Mouse (Mus musculus) effector memory CD4-positive, alpha-beta T cell, adult 5 months (primary cell): ENCODE results near the gene Gm9964. TPM values are rescaled to one million over a fixed set of nuclear protein-coding genes. Genes with fewer than 3 reads are reported as not detected.

ENCODE experiments used
- polyA plus RNA-seq: library from polyadenylated mRNA; unstranded; fragments of 100-300 nt; shearing (Covaris generic); gene quantifications from one replicate; pipeline ENCODE4 v1.2.1, GENCODE M21; 2017

The Gm9964 gene
- polyA plus RNA-seq, result not detected

DNA sequence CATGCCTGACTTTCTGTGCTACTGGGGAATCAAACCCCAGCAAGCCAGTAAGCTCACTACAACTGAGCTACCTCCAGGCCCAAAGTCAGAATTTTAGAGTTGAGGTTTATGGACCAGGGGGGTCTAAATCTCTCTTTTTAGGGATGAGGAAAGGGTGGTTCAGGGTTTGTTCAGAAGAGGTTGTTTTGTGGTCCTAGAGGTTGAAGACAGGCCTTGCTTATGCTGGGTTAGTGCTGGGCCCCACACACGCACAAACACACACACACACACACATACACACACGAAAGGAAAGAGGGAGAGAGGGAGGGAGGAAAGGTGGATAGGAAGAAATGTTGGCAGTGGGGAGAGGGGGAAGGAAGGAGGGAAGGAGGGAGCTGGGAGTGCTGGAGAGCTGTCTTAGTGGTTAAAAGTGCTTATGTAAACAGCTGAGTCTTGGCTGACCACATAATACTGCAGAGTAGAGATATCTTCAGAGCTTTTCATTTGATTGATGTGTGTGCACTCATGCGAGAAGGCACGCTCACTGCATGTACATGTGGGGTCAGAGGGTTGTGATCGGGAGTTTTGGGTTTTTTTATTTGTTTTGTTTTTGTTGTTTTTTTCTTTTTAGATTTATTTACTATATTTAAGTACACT, at the start of gene Gm9964:
Gene Gm9964 (minus strand): TSS at position 51 of the 636 bp plus-strand sequence.

DNA sequence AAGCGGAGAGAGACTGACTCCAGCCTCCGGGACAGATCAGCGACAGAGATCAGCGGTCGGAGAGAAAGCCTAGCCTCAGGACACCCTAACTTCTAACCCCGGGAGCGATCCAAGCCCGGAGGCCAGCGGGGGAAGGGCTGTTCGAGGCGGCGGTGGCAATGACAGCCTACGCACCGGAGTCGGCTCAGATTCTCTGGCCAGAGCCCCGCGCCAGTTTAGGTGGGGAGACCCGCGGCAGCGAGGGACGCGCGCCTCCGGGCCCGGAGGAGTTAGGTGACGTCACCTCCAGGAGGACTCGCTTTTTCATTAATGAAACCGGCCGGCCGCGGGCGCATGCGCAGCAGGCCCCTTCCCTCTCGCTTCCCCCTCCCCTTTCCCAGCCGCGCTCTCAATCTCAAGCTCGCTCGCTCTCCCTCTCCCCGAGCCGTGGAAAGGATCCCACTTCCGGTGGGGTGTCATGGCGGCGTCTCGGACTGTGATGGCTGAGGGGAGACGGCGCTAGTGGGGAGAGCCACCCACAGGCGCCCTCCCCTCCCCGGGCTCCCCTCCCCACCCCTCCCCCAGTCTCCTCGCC, 42.6 kb upstream of the Gm9964 start, which contains the start of gene Nf1:
Gene Nf1 (plus strand): TSS at position 460 of the 574 bp plus-strand sequence.

DNA sequence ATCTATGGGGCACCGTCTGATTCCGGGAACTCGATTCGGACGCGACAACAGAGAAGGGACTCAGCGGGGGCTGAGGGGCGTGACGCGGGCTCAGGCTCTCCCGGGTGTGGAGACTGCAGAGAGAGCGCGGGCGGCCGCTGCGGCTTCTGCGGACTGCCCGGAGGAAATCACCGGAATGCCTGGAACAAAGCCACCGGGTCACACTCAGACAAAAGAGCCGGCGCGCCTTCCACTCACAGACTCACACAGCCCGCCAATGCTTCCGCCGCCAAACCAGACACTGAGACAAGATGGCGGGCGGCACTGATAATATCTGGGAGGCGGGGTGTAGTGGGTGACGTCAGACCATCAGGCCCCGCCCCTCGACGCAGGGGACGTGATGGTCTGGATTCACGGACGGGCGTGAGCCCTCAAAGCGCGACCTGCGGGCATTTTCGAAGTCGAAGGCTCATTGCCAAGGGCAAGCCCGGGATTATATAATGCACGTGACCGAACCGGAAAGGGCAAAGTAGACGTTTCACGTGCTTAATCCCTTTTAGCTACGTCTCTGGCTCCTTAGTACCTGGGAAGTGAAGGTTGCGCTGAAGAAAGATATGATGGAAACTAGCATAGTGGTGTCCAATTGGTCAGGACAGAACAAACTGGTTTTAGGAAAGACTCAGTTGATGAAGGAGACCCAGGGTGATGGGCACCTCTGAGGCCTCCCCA, 42.2 kb downstream of the Gm9964 start, which contains the start of gene Wsb1:
Gene Wsb1 (minus strand): TSS at position 281 of the 708 bp plus-strand sequence.

Other genes with a start within 250 kb of the Gm9964 start
- 20.6 TPM for gene Ksr1, start 150.5 kb downstream of the Gm9964 start, polyA plus RNA-seq
- gene Wsb1, start 42.2 kb downstream of the Gm9964 start, polyA plus RNA-seq, result 377 TPM
- 3.6 TPM for gene Nf1, start 42.8 kb upstream of the Gm9964 start, polyA plus RNA-seq
- gene Omg, start 207.2 kb upstream of the Gm9964 start, polyA plus RNA-seq, result not detected
- 72.7 TPM for gene Evi2b, start 226.9 kb upstream of the Gm9964 start, polyA plus RNA-seq
- gene Evi2, start 233.7 kb upstream of the Gm9964 start, polyA plus RNA-seq, result 4.5 TPM
- 141 TPM for gene Evi2a, start 233.7 kb upstream of the Gm9964 start, polyA plus RNA-seq